Mouse (Mus musculus) adrenal gland, postnatal 14 days (tissue): ENCODE measurements around the gene Gtpbp4. TPM values are rescaled to one million over a fixed set of nuclear protein-coding genes. Genes with fewer than 3 reads are reported as not detected.
"Not testable (repeated sequence)": the region's sequence is repeated elsewhere in the genome, so short reads cannot be mapped to it uniquely, and the experiment has no call there.

Experiments
- DNase-seq: peaks from one replicate; pipeline ENCODE4 v3.0.0; 2021; ENCODE audit warnings: mixed read lengths
- long read RNA-seq, 2 experiments: library from polyadenylated mRNA; stranded (forward); transcript quantifications; one replicate each; pipeline ENCODE4 v2.0.0; 2021
- total RNA-seq: library from RNA; stranded (reverse); gene quantifications from 2 replicates; pipeline ENCODE4 v1.2.3, GENCODE M21; 2021

Gtpbp4 gene
- 59.5 and 65.7 TPM in 2 replicates for total RNA-seq
- long read RNA-seq, experiment 1, full-length matches to known transcripts = 61 of 65 reads
- long read RNA-seq, experiment 1, partial matches to known transcripts = 1 of 65 reads
- long read RNA-seq, experiment 1, other reads (novel, unspliced or antisense) = 3 of 65 reads
- long read RNA-seq, experiment 2, full-length matches to known transcripts = 34 of 40 reads
- long read RNA-seq, experiment 2, partial matches to known transcripts = 3 of 40 reads
- long read RNA-seq, experiment 2, other reads (novel, unspliced or antisense) = 3 of 40 reads

GRCm38 (mm10) chr13:8995990-8996786 lies at the start of gene Gtpbp4:
Gene Gtpbp4 (minus strand): TSS chr13:8996083.
- DNase-seq = peak; percentile 97

GRCm38 (mm10) chr13:9044731-9045130 lies 48.8 kb upstream of the Gtpbp4 start:
- DNase-seq = no peak

GRCm38 (mm10) chr13:9043289-9044049 lies 47.6 kb upstream of the Gtpbp4 start:
- DNase-seq = no peak

GRCm38 (mm10) chr13:9040626-9041025 lies 44.7 kb upstream of the Gtpbp4 start:
- DNase-seq = no peak

GRCm38 (mm10) chr13:9031996-9032661 lies 36.2 kb upstream of the Gtpbp4 start:
- no peak for DNase-seq

GRCm38 (mm10) chr13:9030364-9030763 lies 34.5 kb upstream of the Gtpbp4 start:
- no peak for DNase-seq

GRCm38 (mm10) chr13:9027251-9027650 lies 31.4 kb upstream of the Gtpbp4 start:
- DNase-seq = no peak

- no peak for DNase-seq
These were observed 26.7 kb upstream of the Gtpbp4 start for GRCm38 (mm10) chr13:9022623-9023022.

GRCm38 (mm10) chr13:9021556-9021955 lies 25.7 kb upstream of the Gtpbp4 start:
- DNase-seq = peak; percentile 66

GRCm38 (mm10) chr13:9019713-9020112 lies 23.8 kb upstream of the Gtpbp4 start:
- no peak for DNase-seq

GRCm38 (mm10) chr13:9018974-9019587 lies 23.2 kb upstream of the Gtpbp4 start:
- DNase-seq = no peak

GRCm38 (mm10) chr13:9017190-9017589 lies 21.3 kb upstream of the Gtpbp4 start:
- DNase-seq = peak; percentile 71

GRCm38 (mm10) chr13:9014431-9014830 lies 18.5 kb upstream of the Gtpbp4 start:
- DNase-seq = peak; percentile 37

- DNase-seq = no peak
These were observed 17.6 kb upstream of the Gtpbp4 start for GRCm38 (mm10) chr13:9013483-9013882.

- DNase-seq = peak; percentile 78
These were observed 15.9 kb upstream of the Gtpbp4 start for GRCm38 (mm10) chr13:9011596-9012350.

GRCm38 (mm10) chr13:9003306-9003705 lies 7.4 kb upstream of the Gtpbp4 start:
- DNase-seq = peak; percentile 36

GRCm38 (mm10) chr13:8999464-8999863 lies 3.6 kb upstream of the Gtpbp4 start:
- no peak for DNase-seq

GRCm38 (mm10) chr13:8997221-8997620 lies 1.3 kb upstream of the Gtpbp4 start:
- DNase-seq = not testable (repeated sequence)

GRCm38 (mm10) chr13:8995159-8995989 lies 509 bp downstream of the Gtpbp4 start:
- DNase-seq = no peak

GRCm38 (mm10) chr13:8992231-8992630 lies 3.7 kb downstream of the Gtpbp4 start:
- DNase-seq = no peak
